Mouse (Mus musculus): Measurements from ENCODE around the gene Sos1. TPM values are rescaled to one million over a fixed set of nuclear protein-coding genes. Genes with fewer than 3 reads are reported as not detected.
A peak's percentile ranks its signal among the peaks of the same experiment; 100 is the strongest.
"Not testable (repeated sequence)": the region's sequence is repeated elsewhere in the genome, so short reads cannot be mapped to it uniquely, and the experiment has no call there.

Gene Sos1
- polyA plus RNA-seq, 1 experiment from 2014 or later = 3.5 TPM

- no peaks in the 10 kb centered on the region for H3K36me3 ChIP-seq (ENCODE audit: control insufficient read depth, insufficient read depth, low read length)
- under 1% methylated on average over 62 of the region's 71 CpGs for WGBS
These were observed 790 bp downstream of the Sos1 start for GRCm38 (mm10) chr17:80479295-80480030.

GRCm38 (mm10) chr17:80477679-80478078 is 2.6 kb downstream of the Sos1 start:
- no peaks in the 10 kb centered on the region for H3K9me3 ChIP-seq (replicated peaks; ENCODE audit: control insufficient read depth, low read length)
- ATAC-seq (ENCODE audit: insufficient read depth, low FRiP score) = no peak
- H3K4me3 ChIP-seq (replicated peaks; ENCODE audit: low read length) = no peak overlapping the region
- H3K4me2 ChIP-seq (ENCODE audit: low read depth, low read length) = no peak overlapping the region
- H3K27ac ChIP-seq (ENCODE audit: low read length) = no peak overlapping the region
- WGBS = 90% methylated on average over 2 of the region's 2 CpGs
- H3K9ac ChIP-seq (ENCODE audit: low read length) = no peak overlapping the region
- no peaks in the 10 kb centered on the region for H3K36me3 ChIP-seq (ENCODE audit: control insufficient read depth, insufficient read depth, low read length)
- peaks cover 15% of the 10 kb centered on the region for H3K4me1 ChIP-seq (ENCODE audit: control insufficient read depth, insufficient read depth, low read length)
- H3K27me3 ChIP-seq (ENCODE audit: control insufficient read depth, insufficient read depth, low read length) = no peaks in the 10 kb centered on the region

More at GRCm38 (mm10) chr17:80479295-80480030, 790 bp downstream of the Sos1 start:
- ATAC-seq (ENCODE audit: insufficient read depth, low FRiP score) = peak; percentile 51
- no peaks in the 10 kb centered on the region for H3K27me3 ChIP-seq (ENCODE audit: control insufficient read depth, insufficient read depth, low read length)
- H3K9me3 ChIP-seq (replicated peaks; ENCODE audit: control insufficient read depth, low read length) = no peaks in the 10 kb centered on the region
- peak overlapping the region; percentile 78 for H3K4me3 ChIP-seq (replicated peaks; ENCODE audit: low read length)
- peak overlapping the region; percentile 96 for H3K9ac ChIP-seq (ENCODE audit: low read length)
- H3K4me2 ChIP-seq (ENCODE audit: low read depth, low read length) = peak overlapping the region; percentile 88
- peak overlapping the region; percentile 95 for H3K27ac ChIP-seq (ENCODE audit: low read length)
- peaks cover 15% of the 10 kb centered on the region for H3K4me1 ChIP-seq (ENCODE audit: control insufficient read depth, insufficient read depth, low read length)

GRCm38 (mm10) chr17:80476496-80476895 is 3.8 kb downstream of the Sos1 start:
- 87% methylated on average over 4 of the region's 4 CpGs for WGBS

GRCm38 (mm10) chr17:80471056-80471802 is 9.0 kb downstream of the Sos1 start:
- 43% methylated on average over 8 of the region's 8 CpGs for WGBS

More at GRCm38 (mm10) chr17:80476496-80476895, 3.8 kb downstream of the Sos1 start:
- no peak overlapping the region for H3K9ac ChIP-seq (ENCODE audit: low read length)
- no peak overlapping the region for H3K4me2 ChIP-seq (ENCODE audit: low read depth, low read length)
- no peak overlapping the region for H3K27ac ChIP-seq (ENCODE audit: low read length)
- no peak overlapping the region for H3K4me3 ChIP-seq (replicated peaks; ENCODE audit: low read length)
- no peak for ATAC-seq (ENCODE audit: insufficient read depth, low FRiP score)
- no peaks in the 10 kb centered on the region for H3K27me3 ChIP-seq (ENCODE audit: control insufficient read depth, insufficient read depth, low read length)
- peaks cover 13% of the 10 kb centered on the region for H3K4me1 ChIP-seq (ENCODE audit: control insufficient read depth, insufficient read depth, low read length)
- no peaks in the 10 kb centered on the region for H3K36me3 ChIP-seq (ENCODE audit: control insufficient read depth, insufficient read depth, low read length)
- H3K9me3 ChIP-seq (replicated peaks; ENCODE audit: control insufficient read depth, low read length) = no peaks in the 10 kb centered on the region

GRCm38 (mm10) chr17:80468417-80468894 is 11.8 kb downstream of the Sos1 start:
- H3K27me3 ChIP-seq (ENCODE audit: control insufficient read depth, insufficient read depth, low read length); H3K4me3 ChIP-seq (replicated peaks; ENCODE audit: low read length); H3K9me3 ChIP-seq (replicated peaks; ENCODE audit: control insufficient read depth, low read length); H3K9ac ChIP-seq (ENCODE audit: low read length); H3K27ac ChIP-seq (ENCODE audit: low read length); H3K36me3 ChIP-seq (ENCODE audit: control insufficient read depth, insufficient read depth, low read length); H3K4me1 ChIP-seq (ENCODE audit: control insufficient read depth, insufficient read depth, low read length): not testable (repeated sequence)
- 34% methylated on average over 3 of the region's 3 CpGs for WGBS
- 0 out of 2 replicates have a peak overlapping the region, but pooled peaks have one; percentile 22 for H3K4me2 ChIP-seq (ENCODE audit: low read depth, low read length)
- peak; percentile 79 for ATAC-seq (ENCODE audit: insufficient read depth, low FRiP score)

More at GRCm38 (mm10) chr17:80471056-80471802, 9.0 kb downstream of the Sos1 start:
- no peaks in the 10 kb centered on the region for H3K27me3 ChIP-seq (ENCODE audit: control insufficient read depth, insufficient read depth, low read length)
- no peak overlapping the region for H3K4me2 ChIP-seq (ENCODE audit: low read depth, low read length)
- H3K9me3 ChIP-seq (replicated peaks; ENCODE audit: control insufficient read depth, low read length) = no peaks in the 10 kb centered on the region
- no peak overlapping the region for H3K9ac ChIP-seq (ENCODE audit: low read length)
- no peak for ATAC-seq (ENCODE audit: insufficient read depth, low FRiP score)
- no peak overlapping the region for H3K27ac ChIP-seq (ENCODE audit: low read length)
- H3K4me3 ChIP-seq (replicated peaks; ENCODE audit: low read length) = no peak overlapping the region
- no peaks in the 10 kb centered on the region for H3K36me3 ChIP-seq (ENCODE audit: control insufficient read depth, insufficient read depth, low read length)
- H3K4me1 ChIP-seq (ENCODE audit: control insufficient read depth, insufficient read depth, low read length) = peaks cover 4% of the 10 kb centered on the region; the same call in 1 of the 2 replicates

- ATAC-seq (ENCODE audit: insufficient read depth, low FRiP score) = no peak
- 46% methylated on average over 5 of the region's 5 CpGs for WGBS
- no peak overlapping the region for H3K4me2 ChIP-seq (ENCODE audit: low read depth, low read length)
- H3K36me3 ChIP-seq (ENCODE audit: control insufficient read depth, insufficient read depth, low read length) = no peaks in the 10 kb centered on the region
- no peak overlapping the region for H3K27ac ChIP-seq (ENCODE audit: low read length)
- H3K27me3 ChIP-seq (ENCODE audit: control insufficient read depth, insufficient read depth, low read length) = no peaks in the 10 kb centered on the region
- no peaks in the 10 kb centered on the region for H3K9me3 ChIP-seq (replicated peaks; ENCODE audit: control insufficient read depth, low read length)
- H3K4me3 ChIP-seq (replicated peaks; ENCODE audit: low read length) = no peak overlapping the region
- 0 out of 2 replicates have a peak, but pooled peaks cover 3% of the 10 kb centered on the region for H3K4me1 ChIP-seq (ENCODE audit: control insufficient read depth, insufficient read depth, low read length)
- H3K9ac ChIP-seq (ENCODE audit: low read length) = no peak overlapping the region
These were observed 20.0 kb downstream of the Sos1 start for GRCm38 (mm10) chr17:80460258-80460657.

GRCm38 (mm10) chr17:80455648-80456047 is 24.6 kb downstream of the Sos1 start:
- Histone ChIP-seq H3K27me3 (ENCODE audit: control insufficient read depth, insufficient read depth, low read length) (no peaks in the 10 kb centered on the region), H3K36me3 (ENCODE audit: control insufficient read depth, insufficient read depth, low read length) (no peaks in the 10 kb centered on the region), H3K27ac (ENCODE audit: low read length) (no peak overlapping the region), H3K9ac (ENCODE audit: low read length) (no peak overlapping the region), H3K4me3 (replicated peaks; ENCODE audit: low read length) (no peak overlapping the region), H3K4me1 (ENCODE audit: control insufficient read depth, insufficient read depth, low read length) (no peaks in the 10 kb centered on the region), H3K4me2 (ENCODE audit: low read depth, low read length) (no peak overlapping the region), H3K9me3 (replicated peaks; ENCODE audit: control insufficient read depth, low read length) (no peaks in the 10 kb centered on the region)
- no peak for ATAC-seq (ENCODE audit: insufficient read depth, low FRiP score)
- WGBS = 32% methylated on average over 2 of the region's 2 CpGs

- Histone ChIP-seq H3K27ac (ENCODE audit: low read length) (no peak overlapping the region), H3K9ac (ENCODE audit: low read length) (no peak overlapping the region), H3K9me3 (replicated peaks; ENCODE audit: control insufficient read depth, low read length) (no peaks in the 10 kb centered on the region), H3K27me3 (ENCODE audit: control insufficient read depth, insufficient read depth, low read length) (no peaks in the 10 kb centered on the region), H3K4me3 (replicated peaks; ENCODE audit: low read length) (no peak overlapping the region), H3K36me3 (ENCODE audit: control insufficient read depth, insufficient read depth, low read length) (peaks cover 6% of the 10 kb centered on the region; the same call in 1 of the 2 replicates), H3K4me2 (ENCODE audit: low read depth, low read length) (no peak overlapping the region), H3K4me1 (ENCODE audit: control insufficient read depth, insufficient read depth, low read length) (no peaks in the 10 kb centered on the region)
- WGBS = 81% methylated on average over 3 of the region's 3 CpGs
- ATAC-seq (ENCODE audit: insufficient read depth, low FRiP score) = no peak
These were observed 29.7 kb downstream of the Sos1 start for GRCm38 (mm10) chr17:80450426-80451030.

All from stomach, embryonic 16.5 days (tissue).